Mouse (Mus musculus) left cerebral cortex, adult 18-20 months (tissue): ENCODE data around the gene Zfp91. TPM values are rescaled to one million over a fixed set of nuclear protein-coding genes. Genes with fewer than 3 reads are reported as not detected.

Experiments
- total RNA-seq, 2 experiments: library from RNA; stranded (reverse); gene quantifications; 2 replicates each; pipeline ENCODE4 v1.2.3; 2021

The Zfp91 gene
- total RNA-seq, 2 experiments from 2014 or later, result 88.4 to 89.6 TPM

Other genes with a start within 250 kb of the Zfp91 start
- gene Gm4952, start 196.2 kb downstream of the Zfp91 start, total RNA-seq, result not detected
- gene Glyat, start 162.8 kb downstream of the Zfp91 start, total RNA-seq, result not detected
- not detected for gene Olfr1442, start 125.7 kb downstream of the Zfp91 start, total RNA-seq
- not detected for gene Olfr1443, start 118.0 kb downstream of the Zfp91 start, total RNA-seq
- not detected for gene Keg1, start 100.3 kb downstream of the Zfp91 start, total RNA-seq
- gene Cntf, start 30.5 kb downstream of the Zfp91 start, total RNA-seq, result 1 to 10 TPM; 2.9 to 3.1 TPM
- gene Lpxn, start 67 bp upstream of the Zfp91 start, total RNA-seq, result 1 to 10 TPM; 1.2 to 1.8 TPM
- not detected for gene Gm5244, start 50.6 kb upstream of the Zfp91 start, total RNA-seq
- not detected for gene Olfr1444, start 61.2 kb upstream of the Zfp91 start, total RNA-seq
- not detected for gene Olfr1445, start 87.7 kb upstream of the Zfp91 start, total RNA-seq
- gene Olfr1446, start 97.4 kb upstream of the Zfp91 start, total RNA-seq, result not detected
- not detected for gene Olfr1447, start 107.6 kb upstream of the Zfp91 start, total RNA-seq
- gene Olfr1448, start 128.3 kb upstream of the Zfp91 start, total RNA-seq, result not detected
- not detected for gene Olfr1449, start 134.7 kb upstream of the Zfp91 start, total RNA-seq
- not detected for gene Olfr1450, start 154.1 kb upstream of the Zfp91 start, total RNA-seq
- gene Olfr1451, start 198.9 kb upstream of the Zfp91 start, total RNA-seq, result not detected
- gene Olfr1453, start 232.2 kb upstream of the Zfp91 start, total RNA-seq, result not detected